Mouse (Mus musculus): ENCODE data around the gene Dlgap1.

DNA sequence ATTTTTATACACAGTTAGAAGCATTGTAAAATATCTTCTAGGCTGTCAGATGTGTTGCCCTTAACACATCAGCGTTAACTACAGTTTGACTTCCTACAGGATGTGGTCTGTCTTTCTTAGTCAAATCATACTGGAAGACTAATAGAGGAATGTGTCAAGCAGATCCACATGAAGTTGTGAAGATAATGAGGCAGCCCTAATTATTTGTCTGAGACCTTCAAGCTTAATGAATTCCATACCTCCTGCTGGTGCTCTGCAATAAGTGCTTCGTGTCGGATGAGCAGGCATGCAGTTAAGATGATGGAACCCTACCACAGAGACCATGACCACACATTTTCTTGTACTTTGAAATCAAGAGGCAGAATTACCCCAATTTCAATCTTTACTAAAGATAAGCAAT is 294.3 kb downstream of the Dlgap1 start:
- no peak for TF ChIP-seq CTCF (IDR thresholded peaks at IDR 0.05; ENCODE audit: low read depth)
- TF ChIP-seq EP300 (IDR thresholded peaks at IDR 0.05; ENCODE audit: low read depth), result no peak
